In genomic region chr14:14346813-14347100, GRCm38 (mm10) we compare ENCODE assay signal across 9 mouse cellular contexts. TPM values are rescaled to one million over a fixed set of nuclear protein-coding genes. Genes with fewer than 3 reads are reported as not detected.
A peak's percentile ranks its signal among the peaks of the same experiment; 100 is the strongest.
DNase-seq lines count a peak whose midpoint lies in the region; ATAC-seq and TF ChIP-seq lines count a peak whose summit lies in the region.
"Had no signal": no experiment of that assay in that cellular context is flagged by ENCODE, and none has a peak within 500 bp of the region (broad histone marks: within the 10 kb centered on the region; RNA-seq: fewer than 3 reads in every experiment).

No protein-coding gene starts in this region.

- 30% methylated on average over 16 of the region's 16 CpGs for WGBS in heart, embryonic 11.5 days (ENCODE audit: insufficient replicate concordance)
- 26% methylated on average over 16 of the region's 16 CpGs for WGBS in forebrain, embryonic 15.5 days
- WGBS in liver, embryonic 14.5 days (ENCODE audit: insufficient replicate concordance): 18% methylated on average over 15 of the region's 16 CpGs

- TF ChIP-seq CTCF in E14TG2a.4 (conservative IDR thresholded peaks at IDR 0.05; ENCODE audit: low read length): no peak
- no peak for TF ChIP-seq CTCF in liver, embryonic 14.5 days (IDR thresholded peaks at IDR 0.05; ENCODE audit: low read depth)

- DNase-seq in heart, adult 8-10 months (ENCODE audit: low spot score): no peak
- DNase-seq in liver, embryonic 14.5 days (ENCODE audit: low read depth in 3 of 3, low spot score in 3 of 3): no peak
- DNase-seq in ovary, postnatal 36 days (ENCODE audit: low spot score): no peak
- no peak for DNase-seq in ovary, postnatal 10 days (ENCODE audit: low spot score)
- no peak for DNase-seq in T-cell, adult 2 months (ENCODE audit: low spot score)

- TF ChIP-seq EP300 in liver, embryonic 14.5 days (IDR thresholded peaks at IDR 0.05; ENCODE audit: low read depth): no peak

- 0 out of 2 replicates have a peak, but pooled peaks have one; percentile 1 for ATAC-seq in heart, embryonic 11.5 days (replicated peaks; ENCODE audit: insufficient number of reproducible peaks, low FRiP score, low TSS enrichment)
- peak; percentile 18 for ATAC-seq in forebrain, embryonic 15.5 days (replicated peaks)
- ATAC-seq in liver, embryonic 14.5 days (ENCODE audit: insufficient read depth): no peak

- H3K36me3 ChIP-seq in heart, embryonic 11.5 days (ENCODE audit: control insufficient read depth, insufficient read depth, low read length): peaks cover 10% of the 10 kb centered on the region
- H3K36me3 ChIP-seq in E14TG2a.4 (ENCODE audit: insufficient read depth, low read length): peaks cover 15% of the 10 kb centered on the region
- no peaks in the 10 kb centered on the region for H3K36me3 ChIP-seq in forebrain, embryonic 15.5 days
- H3K36me3 ChIP-seq in liver, embryonic 14.5 days (replicated peaks; ENCODE audit: control insufficient read depth, insufficient read depth, low read depth): no peaks in the 10 kb centered on the region

- H3K9me3 ChIP-seq in heart, embryonic 11.5 days (replicated peaks; ENCODE audit: control insufficient read depth, low read length): peaks cover 51% of the 10 kb centered on the region
- peaks cover 48% of the 10 kb centered on the region for H3K9me3 ChIP-seq in E14TG2a.4 (ENCODE audit: low read length)
- peaks cover 11% of the 10 kb centered on the region; the same call in 1 of the 2 replicates for H3K9me3 ChIP-seq in forebrain, embryonic 15.5 days
- peaks cover 22% of the 10 kb centered on the region for H3K9me3 ChIP-seq in liver, embryonic 14.5 days (ENCODE audit: control insufficient read depth, low read length)

- no peaks in the 10 kb centered on the region for H3K27me3 ChIP-seq in heart, embryonic 11.5 days (ENCODE audit: control insufficient read depth, insufficient read depth, low read length)
- H3K27me3 ChIP-seq in E14TG2a.4 (ENCODE audit: insufficient read depth, low read length): no peaks in the 10 kb centered on the region
- no peaks in the 10 kb centered on the region for H3K27me3 ChIP-seq in forebrain, embryonic 15.5 days
- no peaks in the 10 kb centered on the region for H3K27me3 ChIP-seq in liver, embryonic 14.5 days (ENCODE audit: control insufficient read depth, insufficient read depth, low read length)

- no peaks in the 10 kb centered on the region for H3K4me1 ChIP-seq in heart, embryonic 11.5 days (ENCODE audit: control insufficient read depth, insufficient read depth, low read length)
- H3K4me1 ChIP-seq in E14TG2a.4 (replicated peaks; ENCODE audit: low read depth, low read length): peaks cover 3% of the 10 kb centered on the region; the same call in 1 of the 2 replicates
- H3K4me1 ChIP-seq in forebrain, embryonic 15.5 days: 0 out of 2 replicates have a peak, but pooled peaks cover 7% of the 10 kb centered on the region
- 0 out of 4 replicates have a peak, but pooled peaks cover 0 to 1% of the 10 kb centered on the region in 2 experiments for H3K4me1 ChIP-seq in liver, embryonic 14.5 days (replicated peaks; ENCODE audit: control insufficient read depth in 2 of 2, insufficient read depth in 2 of 2, low read length in 1 of 2)

- peak overlapping the region; percentile 68 for H3K4me3 ChIP-seq in heart, embryonic 11.5 days (ENCODE audit: low read depth, low read length)
- peak overlapping the region; percentile 83 for H3K4me3 ChIP-seq in E14TG2a.4 (replicated peaks; ENCODE audit: low read length)
- H3K4me3 ChIP-seq in forebrain, embryonic 15.5 days: peak overlapping the region; percentile 69
- H3K4me3 ChIP-seq in liver, embryonic 14.5 days (ENCODE audit: insufficient read depth in 1 of 2, low read depth in 2 of 2, low read length in 2 of 2): peak overlapping the region; percentile 61 to 68

- H3K9ac ChIP-seq in heart, embryonic 11.5 days (ENCODE audit: low read depth, low read length): peak overlapping the region; percentile 74; the same call in 1 of the 2 replicates
- peak overlapping the region; percentile 49 for H3K9ac ChIP-seq in forebrain, embryonic 15.5 days (replicated peaks)
- H3K9ac ChIP-seq in liver, embryonic 14.5 days (replicated peaks): no peak overlapping the region

- no peak overlapping the region for H3K27ac ChIP-seq in heart, embryonic 11.5 days (ENCODE audit: low read depth, low read length)
- H3K27ac ChIP-seq in forebrain, embryonic 15.5 days (replicated peaks): 0 out of 2 replicates have a peak overlapping the region, but pooled peaks have one; percentile 44
- H3K27ac ChIP-seq in liver, embryonic 14.5 days: no peak overlapping the region

- peak overlapping the region; percentile 82 for H3K4me2 ChIP-seq in heart, embryonic 11.5 days
- H3K4me2 ChIP-seq in forebrain, embryonic 15.5 days (replicated peaks): peak overlapping the region; percentile 74
- peak overlapping the region; percentile 73 for H3K4me2 ChIP-seq in liver, embryonic 14.5 days (ENCODE audit: low read depth)

RNA-seq across cellular contexts. Expression of gene Il3ra, which starts 0.7 kb away (rescaled TPM):
- 4.3 and 5.7 TPM in 2 replicates for polyA plus RNA-seq in heart, embryonic 11.5 days (2014; fragmentation: Nextera tagmentation; extraction: Ambion mirVana)
- 1 to 10 TPM; 2.2 to 7.2 (median 3.5) TPM for total RNA-seq in heart, adult 8-10 months (2022)
- 2.1 TPM in 2 replicates for polyA plus RNA-seq in forebrain, embryonic 15.5 days (2015; fragmentation: Nextera tagmentation; extraction: Ambion mirVana)
- polyA plus RNA-seq in liver, embryonic 14.5 days (2012; rRNA removed): 4.6 and 6.1 TPM in 2 replicates
- 1.7 and 2.3 TPM in 2 replicates for polyA plus RNA-seq in liver, embryonic 14.5 days (2014; fragmentation: Nextera tagmentation; extraction: Ambion mirVana)

RNA-seq across cellular contexts. Expression of gene Olfr31, which starts 24.1 kb away (rescaled TPM):
- not detected in 2 replicates for polyA plus RNA-seq in heart, embryonic 11.5 days (2014; fragmentation: Nextera tagmentation; extraction: Ambion mirVana)
- total RNA-seq in heart, adult 8-10 months (2022): not detected
- not detected in 2 replicates for polyA plus RNA-seq in forebrain, embryonic 15.5 days (2015; fragmentation: Nextera tagmentation; extraction: Ambion mirVana)
- not detected in 2 replicates for polyA plus RNA-seq in liver, embryonic 14.5 days (2012; rRNA removed)
- not detected in 2 replicates for polyA plus RNA-seq in liver, embryonic 14.5 days (2014; fragmentation: Nextera tagmentation; extraction: Ambion mirVana)
- total RNA-seq: gastrocnemius, postnatal 36 days had no signal

RNA-seq across cellular contexts. Expression of gene Olfr721-ps1, which starts 54.3 kb away (rescaled TPM):
- polyA plus RNA-seq in heart, embryonic 11.5 days (2014; fragmentation: Nextera tagmentation; extraction: Ambion mirVana): not detected in 2 replicates
- total RNA-seq in heart, adult 8-10 months (2022): not detected
- polyA plus RNA-seq in forebrain, embryonic 15.5 days (2015; fragmentation: Nextera tagmentation; extraction: Ambion mirVana): not detected in 2 replicates
- polyA plus RNA-seq in liver, embryonic 14.5 days (2012; rRNA removed): not detected in 2 replicates
- polyA plus RNA-seq in liver, embryonic 14.5 days (2014; fragmentation: Nextera tagmentation; extraction: Ambion mirVana): not detected in 2 replicates
- total RNA-seq: gastrocnemius, postnatal 36 days had no signal
